In genomic region chr8:4359362-4359761, GRCm38 (mm10) we compare ENCODE assay signal across 27 mouse cellular contexts. TPM values are rescaled to one million over a fixed set of nuclear protein-coding genes. Genes with fewer than 3 reads are reported as not detected.
DNase-seq lines count a peak whose midpoint lies in the region; ATAC-seq and TF ChIP-seq lines count a peak whose summit lies in the region.
"Had no signal": no experiment of that assay in that cellular context is flagged by ENCODE, and none has a peak within 500 bp of the region (broad histone marks: within the 10 kb centered on the region; RNA-seq: fewer than 3 reads in every experiment).

No protein-coding gene starts in this region.

- no peak for ATAC-seq in hindbrain, postnatal 0 days
- no peak for ATAC-seq in hindbrain, embryonic 16.5 days
- peak; percentile 81 for ATAC-seq in forebrain, postnatal 0 days
- ATAC-seq: CD4-positive, CD25-positive, alpha-beta regulatory T cell, adult 4 months had no signal

- peak; percentile 16 for DNase-seq in hindbrain, postnatal 0 days (ENCODE audit: low spot score)
- peak; percentile 60 for DNase-seq in Muller cell, postnatal 12 days (ENCODE audit: inconsistent ontology term)
- peak; percentile 58 for DNase-seq in brain, embryonic 14.5 days (ENCODE audit: low read depth)
- DNase-seq in forebrain, postnatal 0 days = peak; percentile 14
- no peak for DNase-seq in urinary bladder, postnatal 10 days (ENCODE audit: low spot score)
- DNase-seq in adrenal gland, postnatal 4 days (ENCODE audit: low spot score in 2 of 2) = no peak
- DNase-seq: adrenal gland, postnatal 36 days; cerebellum, adult 11 months; cerebellum, adult 9-11 months; gastrocnemius, adult 2 months; gastrocnemius, postnatal 36 days; heart, postnatal 14 days; kidney, adult 11 months; kidney, postnatal 14 days; lung, postnatal 4 days; midbrain, embryonic 14.5 days; right cerebral cortex, adult 18-20 months; thymus, adult 18-20 months; thymus, postnatal 25 days had no signal

- H3K4me3 ChIP-seq in hindbrain, postnatal 0 days (ENCODE audit: low read length) = no peak overlapping the region
- H3K4me3 ChIP-seq in hindbrain, embryonic 16.5 days (ENCODE audit: low read length) = no peak overlapping the region
- no peak overlapping the region for H3K4me3 ChIP-seq in forebrain, postnatal 0 days (ENCODE audit: low read depth, low read length)
- H3K4me3 ChIP-seq: embryonic facial prominence, embryonic 15.5 days; gastrocnemius, adult 2 months; left cerebral cortex, adult 2 months; limb, embryonic 12.5 days; neural tube, embryonic 15.5 days had no signal

- no peaks in the 10 kb centered on the region for H3K36me3 ChIP-seq in hindbrain, postnatal 0 days (ENCODE audit: insufficient read depth, low read length)
- H3K36me3 ChIP-seq in hindbrain, embryonic 16.5 days (ENCODE audit: control insufficient read depth, insufficient read depth, low read length) = no peaks in the 10 kb centered on the region
- no peaks in the 10 kb centered on the region for H3K36me3 ChIP-seq in forebrain, postnatal 0 days (ENCODE audit: insufficient read depth)
- H3K36me3 ChIP-seq: embryonic facial prominence, embryonic 15.5 days; limb, embryonic 12.5 days; neural tube, embryonic 15.5 days had no signal

- no peak for TF ChIP-seq CTCF in hindbrain, postnatal 0 days (IDR thresholded peaks at IDR 0.05; ENCODE audit: low read depth)
- TF ChIP-seq CTCF in brain, embryonic 14.5 days (IDR thresholded peaks at IDR 0.05; ENCODE audit: borderline replicate concordance, extremely low read depth, insufficient read depth, insufficient read length) = no peak
- no peak for TF ChIP-seq CTCF in forebrain, postnatal 0 days (IDR thresholded peaks at IDR 0.05; ENCODE audit: low read depth)

- no peak for TF ChIP-seq POLR2A in brain, embryonic 14.5 days (IDR thresholded peaks at IDR 0.05; ENCODE audit: borderline replicate concordance, extremely low read depth, insufficient read depth, insufficient read length, poor library complexity, severe bottlenecking)

- H3K27me3 ChIP-seq in hindbrain, postnatal 0 days (ENCODE audit: insufficient read depth, low read length) = no peaks in the 10 kb centered on the region
- H3K27me3 ChIP-seq in hindbrain, embryonic 16.5 days (replicated peaks; ENCODE audit: control insufficient read depth, insufficient read depth, low read length) = no peaks in the 10 kb centered on the region
- no peaks in the 10 kb centered on the region for H3K27me3 ChIP-seq in forebrain, postnatal 0 days (ENCODE audit: insufficient read depth, low read length)
- H3K27me3 ChIP-seq: embryonic facial prominence, embryonic 15.5 days; limb, embryonic 12.5 days; neural tube, embryonic 15.5 days had no signal

- no peak overlapping the region for H3K27ac ChIP-seq in hindbrain, postnatal 0 days
- H3K27ac ChIP-seq in hindbrain, embryonic 16.5 days (ENCODE audit: low read depth, low read length) = no peak overlapping the region
- no peak overlapping the region for H3K27ac ChIP-seq in forebrain, postnatal 0 days (ENCODE audit: low read depth, low read length)
- H3K27ac ChIP-seq: embryonic facial prominence, embryonic 15.5 days; gastrocnemius, adult 2 months; left cerebral cortex, adult 2 months; limb, embryonic 12.5 days; neural tube, embryonic 15.5 days; stomach, postnatal 0 days had no signal

- H3K4me1 ChIP-seq in hindbrain, postnatal 0 days (ENCODE audit: insufficient read depth, low read length) = no peaks in the 10 kb centered on the region
- no peaks in the 10 kb centered on the region for H3K4me1 ChIP-seq in hindbrain, embryonic 16.5 days (ENCODE audit: control insufficient read depth, insufficient read depth, low read depth, low read length)
- H3K4me1 ChIP-seq in forebrain, postnatal 0 days (ENCODE audit: insufficient read depth) = no peaks in the 10 kb centered on the region
- H3K4me1 ChIP-seq: embryonic facial prominence, embryonic 15.5 days; limb, embryonic 12.5 days; neural tube, embryonic 15.5 days had no signal

- H3K9me3 ChIP-seq in hindbrain, postnatal 0 days (ENCODE audit: low read length) = no peaks in the 10 kb centered on the region
- no peaks in the 10 kb centered on the region for H3K9me3 ChIP-seq in hindbrain, embryonic 16.5 days (ENCODE audit: control insufficient read depth, low read length)
- H3K9me3 ChIP-seq in forebrain, postnatal 0 days (ENCODE audit: low read length) = no peaks in the 10 kb centered on the region
- H3K9me3 ChIP-seq: embryonic facial prominence, embryonic 15.5 days; limb, embryonic 12.5 days; neural tube, embryonic 15.5 days had no signal

- WGBS in hindbrain, postnatal 0 days = 59% methylated on average over 3 of the region's 3 CpGs
- 65% methylated on average over 3 of the region's 3 CpGs for WGBS in hindbrain, embryonic 16.5 days
- 46% methylated on average over 3 of the region's 3 CpGs for WGBS in forebrain, postnatal 0 days

- no peak overlapping the region for H3K4me2 ChIP-seq in hindbrain, postnatal 0 days (ENCODE audit: low read depth, low read length)
- no peak overlapping the region for H3K4me2 ChIP-seq in hindbrain, embryonic 16.5 days (ENCODE audit: low read length)
- no peak overlapping the region for H3K4me2 ChIP-seq in forebrain, postnatal 0 days (ENCODE audit: low read depth)
- H3K4me2 ChIP-seq: embryonic facial prominence, embryonic 15.5 days; limb, embryonic 12.5 days; liver, embryonic 11.5 days; neural tube, embryonic 15.5 days had no signal

- no peak overlapping the region for H3K9ac ChIP-seq in hindbrain, postnatal 0 days (replicated peaks; ENCODE audit: low read length)
- no peak overlapping the region for H3K9ac ChIP-seq in hindbrain, embryonic 16.5 days (ENCODE audit: low read depth, low read length)
- no peak overlapping the region for H3K9ac ChIP-seq in forebrain, postnatal 0 days
- H3K9ac ChIP-seq: embryonic facial prominence, embryonic 15.5 days; limb, embryonic 12.5 days; neural tube, embryonic 15.5 days had no signal

RNA-seq across cellular contexts. Expression of gene Elavl1, which starts 34.1 kb away (rescaled TPM):
- 56.2 and 61.0 TPM in 2 replicates for total RNA-seq in hindbrain, postnatal 0 days (2014; rRNA removed)
- 64.6 and 68.4 TPM in 2 replicates for polyA plus RNA-seq in hindbrain, postnatal 0 days (2015; fragmentation: Nextera tagmentation; extraction: Ambion mirVana)
- polyA plus RNA-seq in hindbrain, embryonic 16.5 days (2015; fragmentation: Nextera tagmentation; extraction: Ambion mirVana) = 80.6 and 94.9 TPM in 2 replicates
- polyA plus RNA-seq in brain, embryonic 14.5 days (2012; rRNA removed) = 55.8 and 63.9 TPM in 2 replicates
- total RNA-seq in forebrain, postnatal 0 days (2014; rRNA removed) = 49.2 and 66.6 TPM in 2 replicates
- polyA plus RNA-seq in forebrain, postnatal 0 days (2015; fragmentation: Nextera tagmentation; extraction: Ambion mirVana) = 46.7 and 60.7 TPM in 2 replicates
- total RNA-seq in adrenal gland, postnatal 4 days (2021) = 10 to 100 TPM; 86.6 to 95.6 TPM

RNA-seq across cellular contexts. Expression of gene Ccl25, which starts 34.4 kb away (rescaled TPM):
- 5.9 and 6.1 TPM in 2 replicates for total RNA-seq in hindbrain, postnatal 0 days (2014; rRNA removed)
- 17.2 and 17.9 TPM in 2 replicates for polyA plus RNA-seq in hindbrain, postnatal 0 days (2015; fragmentation: Nextera tagmentation; extraction: Ambion mirVana)
- polyA plus RNA-seq in hindbrain, embryonic 16.5 days (2015; fragmentation: Nextera tagmentation; extraction: Ambion mirVana) = 15.5 and 17.2 TPM in 2 replicates
- polyA plus RNA-seq in brain, embryonic 14.5 days (2012; rRNA removed) = 14.0 and 14.8 TPM in 2 replicates
- total RNA-seq in forebrain, postnatal 0 days (2014; rRNA removed) = 9.9 and 11.8 TPM in 2 replicates
- 18.4 and 19.2 TPM in 2 replicates for polyA plus RNA-seq in forebrain, postnatal 0 days (2015; fragmentation: Nextera tagmentation; extraction: Ambion mirVana)
- 10 to 100 TPM; 22.7 to 26.9 TPM for total RNA-seq in adrenal gland, postnatal 4 days (2021)

Comparison
In these comparisons a context has a peak if more than half of its experiments do, and no peak if none do; other contexts are left out.
1. DNase-seq: peak in hindbrain, postnatal 0 days (single experiment), Muller cell, postnatal 12 days (single experiment), brain, embryonic 14.5 days (single experiment) and forebrain, postnatal 0 days (single experiment); none in urinary bladder, postnatal 10 days (single experiment) and adrenal gland, postnatal 4 days (0 of 2).